Mouse (Mus musculus) intestine, embryonic 14.5 days (tissue): ENCODE data around the gene Pdzrn3. TPM values are rescaled to one million over a fixed set of nuclear protein-coding genes. Genes with fewer than 3 reads are reported as not detected.

ENCODE experiments used
- ATAC-seq: fragments of 200-750 bp; cut with Nextera tagmentation; replicated peaks from 2 replicates; pipeline ENCODE4 v1.8.0; 2017; ENCODE audit warnings: low read depth, moderate number of reproducible peaks, moderate TSS enrichment, moderate library complexity; ENCODE audit not compliant: low FRiP score, low TSS enrichment
- DNase-seq: peaks from one replicate; pipeline ENCODE4 v3.0.0-alpha.2; 2018; ENCODE audit warnings: low spot score
- H3K27ac ChIP-seq: fragments of 300-500 bp; sonication (generic); 2 replicates; pipeline ENCODE4 v1.5.1; 2014; ENCODE audit warnings: low read depth, mild to moderate bottlenecking, control low read depth
- H3K27me3 ChIP-seq: fragments of 300-500 bp; sonication (generic); replicated peaks from 2 replicates; pipeline ENCODE4 v1.6.1; 2014; ENCODE audit warnings: low read length, control low read depth; ENCODE audit not compliant: control insufficient read depth, insufficient read depth
- H3K36me3 ChIP-seq: fragments of 300-500 bp; sonication (generic); 2 replicates; pipeline ENCODE4 v1.6.1; 2014; ENCODE audit warnings: low read length, control low read depth; ENCODE audit not compliant: control insufficient read depth, insufficient read depth
- H3K4me1 ChIP-seq: fragments of 300-500 bp; sonication (generic); replicated peaks from 2 replicates; pipeline ENCODE4 v1.6.1; 2014; ENCODE audit warnings: low read length, control low read depth, mixed read lengths; ENCODE audit not compliant: control insufficient read depth, insufficient read depth
- H3K4me2 ChIP-seq: fragments of 300-500 bp; sonication (generic); 2 replicates; pipeline ENCODE4 v1.6.1; 2014; ENCODE audit warnings: low read length
- H3K4me3 ChIP-seq: fragments of 300-500 bp; sonication (generic); 2 replicates; pipeline ENCODE4 v1.5.1; 2014; ENCODE audit warnings: low read depth, low read length, control low read depth, mixed read lengths
- H3K9ac ChIP-seq: fragments of 300-500 bp; sonication (generic); 2 replicates; pipeline ENCODE4 v1.6.1; 2014; ENCODE audit warnings: mild to moderate bottlenecking, low read length
- H3K9me3 ChIP-seq: fragments of 300-500 bp; sonication (generic); 2 replicates; pipeline ENCODE4 v1.6.1; 2016; ENCODE audit warnings: low read length, control low read depth; ENCODE audit not compliant: control insufficient read depth
- WGBS: fragments of 180-500 bp; shearing (Covaris S2); extraction: QIAGEN DNeasy Blood & Tissue Kit; methylation state at CpG from one replicate; pipeline ENCODE4 v1.1.7; 2014; 5-methylcytosine and 5-hydroxymethylcytosine counted together
- polyA plus RNA-seq: library from polyadenylated mRNA; unstranded; fragments of >200 nt; fragmentation: Nextera tagmentation; extraction: Ambion mirVana; gene quantifications from 2 replicates; pipeline ENCODE4 v1.2.1, GENCODE M21; 2014

Gene Pdzrn3
- polyA plus RNA-seq, 1 experiment from 2014 or later, result 19.0 TPM

DNA sequence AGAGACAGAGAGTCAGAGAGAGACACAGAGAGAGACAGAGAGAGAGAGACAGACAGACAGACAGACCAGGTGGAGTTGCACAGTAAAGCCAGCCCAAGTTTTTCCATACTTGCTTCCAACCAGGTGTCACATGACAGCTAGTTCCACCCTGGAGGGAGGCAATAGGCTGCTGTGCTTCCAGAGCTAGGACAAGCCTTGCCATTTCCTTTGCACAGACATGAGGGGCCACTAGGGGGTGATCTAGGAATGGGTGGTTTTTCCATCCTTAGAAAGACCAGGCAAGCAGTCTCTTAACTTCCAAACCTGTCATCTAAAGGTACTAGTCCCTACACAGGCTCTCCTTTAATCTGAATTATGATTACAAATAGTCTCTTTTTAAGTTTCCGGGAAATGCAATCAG, 110.9 kb downstream of the Pdzrn3 start:
- ATAC-seq (peak; percentile 37), DNase-seq (peak; percentile 74)
- 13% methylated on average over 1 of the region's 1 CpGs for WGBS
- no peaks in the 10 kb centered on the region for H3K36me3 ChIP-seq
- no peak overlapping the region for H3K27ac ChIP-seq
- no peaks in the 10 kb centered on the region for H3K27me3 ChIP-seq
- no peak overlapping the region for H3K9ac ChIP-seq
- H3K9me3 ChIP-seq, result no peaks in the 10 kb centered on the region
- no peak overlapping the region for H3K4me2 ChIP-seq
- peaks cover 60% of the 10 kb centered on the region for H3K4me1 ChIP-seq
- H3K4me3 ChIP-seq, result no peak overlapping the region

DNA sequence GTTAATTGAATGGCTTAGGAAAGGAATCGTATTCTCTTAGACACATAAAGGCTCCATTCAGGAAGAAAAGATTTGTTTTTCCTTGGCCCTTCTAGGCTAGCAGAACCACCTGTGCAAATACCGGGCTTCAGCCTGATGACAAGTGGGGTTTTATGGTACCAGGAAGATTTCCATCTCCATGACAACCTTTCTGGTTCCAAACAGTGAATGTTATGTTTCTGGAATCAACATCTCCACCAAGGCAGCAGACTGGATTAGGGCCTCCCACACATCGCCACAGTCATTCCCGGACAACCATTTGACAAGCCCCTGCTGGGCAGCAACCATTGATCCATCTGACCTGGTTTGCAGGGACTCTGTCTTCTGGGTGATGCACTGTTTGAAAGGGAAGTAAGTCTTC, 114.2 kb downstream of the Pdzrn3 start:
- DNase-seq (no peak), ATAC-seq (no peak)
- Histone ChIP-seq H3K36me3 (no peaks in the 10 kb centered on the region), H3K9me3 (no peaks in the 10 kb centered on the region), H3K4me2 (no peak overlapping the region), H3K27ac (no peak overlapping the region), H3K4me1 (peaks cover 28% of the 10 kb centered on the region), H3K27me3 (no peaks in the 10 kb centered on the region), H3K9ac (no peak overlapping the region), H3K4me3 (no peak overlapping the region)
- 21% methylated on average over 4 of the region's 4 CpGs for WGBS

DNA sequence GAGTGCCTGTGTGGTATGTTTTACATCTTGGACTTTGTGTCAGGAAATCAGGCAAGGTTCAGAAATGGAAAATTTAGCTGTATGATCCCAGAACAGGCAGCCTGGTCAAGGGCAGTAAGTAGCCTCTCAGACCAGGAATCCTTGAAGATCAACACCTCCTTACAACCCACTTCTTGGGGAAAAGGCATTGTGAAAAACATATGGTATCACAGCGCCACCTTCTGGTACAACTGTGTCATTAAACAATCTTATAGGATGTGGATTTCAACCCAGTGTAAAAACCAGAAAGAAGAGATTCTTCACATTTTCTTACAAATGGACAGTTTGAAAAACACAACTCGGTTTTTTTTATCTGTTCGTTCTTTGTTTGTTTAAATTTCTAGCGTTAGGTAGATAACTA, 116.2 kb downstream of the Pdzrn3 start:
- H3K9ac ChIP-seq, result no peak overlapping the region
- H3K4me3 ChIP-seq, result no peak overlapping the region
- 9% methylated on average over 4 of the region's 4 CpGs for WGBS
- DNase-seq (no peak), ATAC-seq (no peak)
- no peaks in the 10 kb centered on the region for H3K36me3 ChIP-seq
- H3K4me1 ChIP-seq, result peaks cover 7% of the 10 kb centered on the region; the same call in 1 of the 2 replicates
- H3K4me2 ChIP-seq, result no peak overlapping the region
- H3K27me3 ChIP-seq, result no peaks in the 10 kb centered on the region
- H3K9me3 ChIP-seq, result no peaks in the 10 kb centered on the region
- no peak overlapping the region for H3K27ac ChIP-seq

DNA sequence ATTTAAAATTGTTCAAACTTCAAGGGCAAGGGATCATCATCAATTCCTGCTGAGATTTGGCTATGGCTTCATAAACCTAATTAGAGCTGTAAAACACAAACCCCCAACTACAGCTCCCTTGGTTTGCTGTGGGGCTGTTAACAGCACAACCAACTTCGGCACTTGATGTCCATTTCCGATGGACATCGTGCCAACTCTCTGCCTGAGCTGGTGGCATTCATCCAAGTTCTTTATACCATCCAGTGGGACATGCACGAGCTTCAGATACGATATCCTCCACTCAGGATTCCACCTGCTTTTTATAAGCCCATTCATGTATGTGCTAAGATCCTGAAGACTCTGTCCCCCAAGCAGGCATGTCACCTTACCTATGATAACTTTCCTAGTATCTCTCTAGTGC, 118.3 kb downstream of the Pdzrn3 start:
- Histone ChIP-seq H3K27me3 (no peaks in the 10 kb centered on the region), H3K4me1 (peaks cover 7% of the 10 kb centered on the region; the same call in 1 of the 2 replicates), H3K4me2 (no peak overlapping the region), H3K36me3 (no peaks in the 10 kb centered on the region), H3K4me3 (no peak overlapping the region), H3K9me3 (no peaks in the 10 kb centered on the region), H3K9ac (no peak overlapping the region), H3K27ac (no peak overlapping the region)
- ATAC-seq, result no peak
- no peak for DNase-seq
- WGBS, result 86% methylated on average over 5 of the region's 5 CpGs

DNA sequence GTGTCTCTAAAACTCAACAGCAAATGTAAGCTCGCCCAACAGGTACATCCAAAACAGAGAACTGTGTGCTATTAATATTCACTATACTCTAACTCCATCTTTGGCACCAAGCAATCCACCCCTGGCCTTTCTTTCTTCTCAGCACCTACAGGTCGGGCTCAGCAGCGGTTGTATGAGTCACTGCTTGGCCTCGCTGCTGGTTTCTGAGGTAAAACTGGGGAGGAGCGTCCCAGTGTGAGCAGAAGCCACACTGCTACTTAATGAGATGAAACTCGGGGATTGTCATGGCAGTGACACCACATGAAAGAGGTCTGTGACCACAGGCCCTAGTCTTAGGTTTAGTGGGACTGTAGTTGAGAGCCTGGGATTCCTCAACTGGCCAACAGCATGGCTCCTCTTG, 120.3 kb downstream of the Pdzrn3 start:
- Histone ChIP-seq H3K4me1 (peaks cover 5% of the 10 kb centered on the region), H3K4me2 (no peak overlapping the region), H3K27ac (no peak overlapping the region), H3K4me3 (no peak overlapping the region), H3K36me3 (no peaks in the 10 kb centered on the region), H3K9ac (no peak overlapping the region), H3K9me3 (no peaks in the 10 kb centered on the region), H3K27me3 (no peaks in the 10 kb centered on the region)
- no peak for DNase-seq
- no peak for ATAC-seq
- 90% methylated on average over 6 of the region's 6 CpGs for WGBS

DNA sequence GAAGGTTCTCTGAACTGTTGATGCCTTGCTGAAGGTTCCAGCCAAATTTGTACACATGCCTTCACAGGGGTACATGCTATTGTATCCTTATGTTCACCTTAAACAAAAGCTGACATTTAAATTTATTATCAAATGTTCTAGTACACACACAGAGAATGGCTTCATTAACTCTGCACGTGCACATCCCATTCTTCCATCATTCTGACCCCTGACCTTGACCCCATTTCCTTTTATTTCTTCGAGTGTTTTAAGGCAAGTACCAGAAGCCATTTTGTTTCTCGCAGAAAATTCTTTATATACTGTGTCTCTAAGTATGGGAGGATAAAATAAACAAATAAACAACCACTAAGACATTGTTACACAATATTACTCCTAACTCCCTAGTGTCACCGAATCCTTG, 123.0 kb downstream of the Pdzrn3 start:
- Histone ChIP-seq H3K27me3 (no peaks in the 10 kb centered on the region), H3K4me1 (peaks cover 16% of the 10 kb centered on the region), H3K4me3 (no peak overlapping the region), H3K36me3 (no peaks in the 10 kb centered on the region), H3K27ac (no peak overlapping the region), H3K9ac (no peak overlapping the region), H3K9me3 (no peaks in the 10 kb centered on the region), H3K4me2 (no peak overlapping the region)
- WGBS, result 38% methylated on average over 4 of the region's 4 CpGs
- no peak for ATAC-seq
- no peak for DNase-seq

DNA sequence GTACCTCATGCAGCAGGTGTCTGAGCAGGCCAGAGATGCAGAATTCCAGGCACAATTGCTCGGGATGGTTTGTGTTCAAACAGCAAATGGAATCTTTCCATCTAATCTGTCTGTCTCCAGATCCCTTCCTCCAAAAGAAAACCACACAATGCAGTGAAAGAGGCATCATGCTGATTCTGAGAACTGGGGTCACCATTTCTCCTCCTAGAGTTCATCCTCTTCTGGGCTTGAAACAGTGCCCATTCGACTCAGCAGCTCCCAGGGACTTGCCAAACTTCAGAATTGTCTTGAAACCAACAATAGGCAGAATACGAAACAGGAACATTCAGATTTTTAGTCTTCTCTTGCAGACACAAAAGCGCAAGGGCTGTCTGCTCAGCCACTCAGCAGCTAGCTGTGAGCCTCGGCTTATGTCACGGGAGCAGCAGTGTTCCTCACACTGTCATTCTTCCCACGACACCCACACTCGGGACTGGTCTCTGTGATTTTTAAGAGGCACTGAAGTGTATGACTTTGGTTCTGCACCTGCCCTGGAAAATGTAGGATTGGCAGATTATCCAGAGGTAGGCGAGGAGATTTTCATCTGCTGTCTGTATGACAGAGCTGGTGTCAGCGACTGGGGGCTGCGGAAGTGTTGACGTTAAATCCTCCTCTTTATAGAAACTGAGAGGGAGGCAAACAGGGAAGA, 125.6 kb downstream of the Pdzrn3 start:
- Histone ChIP-seq H3K9me3 (no peaks in the 10 kb centered on the region), H3K4me2 (no peak overlapping the region), H3K4me3 (no peak overlapping the region), H3K4me1 (peaks cover 16% of the 10 kb centered on the region), H3K27ac (no peak overlapping the region), H3K27me3 (no peaks in the 10 kb centered on the region), H3K9ac (no peak overlapping the region), H3K36me3 (no peaks in the 10 kb centered on the region)
- DNase-seq (no peak), ATAC-seq (no peak)
- WGBS, result 60% methylated on average over 12 of the region's 12 CpGs

DNA sequence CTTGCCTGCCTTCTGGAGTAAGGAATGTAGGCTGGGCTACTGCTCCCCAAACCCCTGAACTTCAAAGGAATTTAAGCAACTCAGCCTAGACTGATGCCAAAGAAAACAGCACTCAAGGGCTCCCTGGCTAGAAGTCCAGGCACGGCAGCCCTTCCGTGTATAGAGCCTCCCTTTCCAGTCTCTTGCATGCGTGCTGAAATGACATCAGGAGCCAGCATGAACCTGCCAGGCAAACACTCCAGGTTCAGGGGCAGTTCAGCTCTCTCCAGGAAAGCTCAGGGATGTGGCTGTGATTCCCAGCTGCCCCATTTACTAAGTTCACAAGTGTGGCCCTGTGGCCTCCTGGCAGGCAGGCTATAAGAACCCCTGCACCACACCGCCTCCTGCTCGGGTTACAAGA, 126.5 kb downstream of the Pdzrn3 start:
- Histone ChIP-seq H3K4me3 (no peak overlapping the region), H3K27ac (no peak overlapping the region), H3K9ac (no peak overlapping the region), H3K36me3 (no peaks in the 10 kb centered on the region), H3K9me3 (no peaks in the 10 kb centered on the region), H3K4me2 (no peak overlapping the region), H3K27me3 (no peaks in the 10 kb centered on the region), H3K4me1 (peaks cover 16% of the 10 kb centered on the region)
- ATAC-seq (no peak), DNase-seq (no peak)
- WGBS, result 38% methylated on average over 5 of the region's 5 CpGs

DNA sequence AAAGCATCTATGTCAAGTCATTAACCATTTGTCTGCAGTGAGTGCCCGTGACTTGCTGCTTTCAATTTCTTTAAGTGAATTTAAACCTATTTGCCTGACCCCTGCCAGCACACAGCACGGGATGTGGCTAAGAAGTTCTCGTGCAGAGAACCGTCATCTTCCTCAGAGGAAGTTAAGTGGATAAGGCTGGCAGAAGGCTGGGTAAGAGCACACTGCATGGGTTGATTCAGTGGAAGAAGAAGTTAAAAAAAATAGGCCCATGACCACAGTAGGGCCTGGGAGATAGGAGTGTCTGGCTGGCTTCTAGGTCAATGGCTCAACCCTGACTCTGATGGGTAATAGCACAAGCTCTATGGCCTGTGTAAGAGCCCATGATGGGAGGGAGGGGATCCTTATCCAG, 131.6 kb downstream of the Pdzrn3 start:
- Histone ChIP-seq H3K9ac (no peak overlapping the region), H3K36me3 (0 out of 2 replicates have a peak, but pooled peaks cover 5% of the 10 kb centered on the region), H3K4me1 (peaks cover 4% of the 10 kb centered on the region; the same call in 1 of the 2 replicates), H3K27me3 (no peaks in the 10 kb centered on the region), H3K4me3 (no peak overlapping the region), H3K4me2 (no peak overlapping the region), H3K27ac (no peak overlapping the region), H3K9me3 (no peaks in the 10 kb centered on the region)
- ATAC-seq, result no peak
- 76% methylated on average over 4 of the region's 4 CpGs for WGBS
- no peak for DNase-seq
